Mouse (Mus musculus): ENCODE measurements around the gene Gstcd.

DNA sequence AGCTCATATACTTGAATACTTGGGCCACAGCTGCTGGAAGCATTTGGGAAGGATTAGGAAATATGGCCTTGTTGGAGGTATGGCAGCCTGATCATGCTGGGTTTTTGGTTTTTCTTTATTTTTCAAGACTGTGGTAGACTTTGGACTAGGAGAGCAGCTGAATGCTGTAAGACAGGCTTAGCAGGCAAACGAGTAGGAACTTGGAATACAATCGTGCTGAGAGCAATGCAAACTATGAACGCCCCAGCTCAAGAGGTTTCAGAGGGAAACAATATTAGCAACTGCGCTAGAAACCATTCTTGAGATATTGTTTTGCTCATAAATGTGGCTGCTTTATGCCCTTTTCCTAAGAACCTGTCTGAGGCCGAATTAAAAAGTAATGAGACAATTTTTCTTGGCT, 9.1 kb downstream of the Gstcd start:
- TF ChIP-seq HCFC1 (IDR thresholded peaks at IDR 0.05; ENCODE audit: borderline replicate concordance, insufficient read depth, low read length) (no peak), MAFK (IDR thresholded peaks at IDR 0.05; ENCODE audit: insufficient read depth, low read depth, low read length) (no peak)
